Mouse (Mus musculus) CH12.LX (cell line): Measurements from ENCODE around the gene Lrrc10.

Experiments
- CHD1 ChIP-seq: IDR thresholded peaks from 2 replicates; pipeline ENCODE4 v1.6.1; 2012; ENCODE audit warnings: low read depth, low read length, improper control_type of control experiment, inconsistent platforms
- CTCF ChIP-seq, 2 experiments: IDR thresholded peaks in 1 of 2; conservative IDR thresholded peaks in 1 of 2; 2 replicates each; pipeline ENCODE4 v1.5.1; 2011 to 2012; ENCODE audit warnings: low read depth in 2 of 2, low read length in 2 of 2, improper control_type of control experiment in 1 of 2, inconsistent platforms in 1 of 2, mild to moderate bottlenecking in 1 of 2, moderate library complexity in 1 of 2
- EP300 ChIP-seq: IDR thresholded peaks from 2 replicates; pipeline ENCODE4 v1.6.1; 2011; ENCODE audit warnings: low read length, improper control_type of control experiment
- HCFC1 ChIP-seq: IDR thresholded peaks from 2 replicates; pipeline ENCODE4 v1.6.1; 2012; ENCODE audit warnings: low read depth, mild to moderate bottlenecking, inconsistent platforms, low read length, improper control_type of control experiment
- POLR2A ChIP-seq: IDR thresholded peaks from 2 replicates; pipeline ENCODE4 v1.6.1; 2011; ENCODE audit warnings: low read depth, mild to moderate bottlenecking, improper control_type of control experiment, low read length
- POLR2AphosphoS2 ChIP-seq: IDR thresholded peaks from 2 replicates; pipeline ENCODE4 v1.6.1; 2011; ENCODE audit warnings: low read depth, low read length, improper control_type of control experiment
- RCOR1 ChIP-seq: conservative IDR thresholded peaks from 2 replicates; pipeline ENCODE4 v1.6.1; 2012; ENCODE audit warnings: low read depth, mild to moderate bottlenecking, inconsistent platforms, low read length, improper control_type of control experiment
- TBP ChIP-seq: conservative IDR thresholded peaks from 2 replicates; pipeline ENCODE4 v1.6.1; 2011; ENCODE audit warnings: low read depth, low read length, improper control_type of control experiment
- TCF12 ChIP-seq: IDR thresholded peaks from 2 replicates; pipeline ENCODE4 v1.6.1; 2014; ENCODE audit warnings: low read depth, mild to moderate bottlenecking, inconsistent platforms, low read length, improper control_type of control experiment
- UBTF ChIP-seq: IDR thresholded peaks from 2 replicates; pipeline ENCODE4 v1.6.1; 2012; ENCODE audit warnings: low read depth, mild to moderate bottlenecking, inconsistent platforms, low read length, improper control_type of control experiment, moderate library complexity
- USF1 ChIP-seq: IDR thresholded peaks from 2 replicates; pipeline ENCODE4 v1.6.1; 2014; ENCODE audit warnings: low read depth, mild to moderate bottlenecking, inconsistent platforms, low read length, improper control_type of control experiment
- ZC3H11A ChIP-seq: IDR thresholded peaks from 2 replicates; pipeline ENCODE4 v1.6.1; 2012; ENCODE audit warnings: low read depth, mild to moderate bottlenecking, inconsistent platforms, low read length, improper control_type of control experiment
- ZMIZ1 ChIP-seq: IDR thresholded peaks from 2 replicates; pipeline ENCODE4 v1.6.1; 2012; ENCODE audit warnings: low read depth, mild to moderate bottlenecking, inconsistent platforms, low read length, improper control_type of control experiment
- ZNF384 ChIP-seq: IDR thresholded peaks from 2 replicates; pipeline ENCODE4 v1.6.1; 2012; ENCODE audit warnings: low read depth, low read length, improper control_type of control experiment, inconsistent platforms

DNA sequence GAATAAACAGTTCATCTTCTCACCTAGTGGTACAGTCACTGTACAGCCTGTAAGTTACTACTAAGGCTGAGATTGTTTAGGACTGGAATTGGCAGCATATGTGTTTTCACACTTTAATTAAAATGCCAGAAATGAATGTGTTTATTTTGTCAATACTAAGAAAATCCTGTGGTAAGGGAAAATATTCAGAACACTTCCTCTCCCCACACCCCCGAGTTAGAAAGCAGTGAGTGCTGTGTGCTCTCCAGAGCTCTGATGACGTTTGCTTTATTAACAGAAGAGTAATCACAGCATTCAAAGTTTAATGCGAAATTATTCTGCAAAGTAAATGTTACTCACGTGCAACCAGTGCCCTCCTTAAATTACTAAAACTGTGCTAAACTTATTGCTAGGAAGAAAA, 44.5 kb downstream of the Lrrc10 start:
- TF ChIP-seq POLR2AphosphoS2 (no peak), ZMIZ1 (no peak), EP300 (no peak), CTCF (conservative IDR thresholded peaks at IDR 0.05 in 1 of 2, IDR thresholded peaks at IDR 0.05 in 1 of 2; ENCODE audit: low read depth in 2 of 2, low read length in 2 of 2) (no peak), CHD1 (no peak), POLR2A (no peak), USF1 (no peak), UBTF (no peak), HCFC1 (no peak), TBP (no peak), ZNF384 (no peak), RCOR1 (no peak), TCF12 (no peak), ZC3H11A (no peak)
